Mouse (Mus musculus) liver, embryonic 14.5 days (tissue): Measurements from ENCODE around the gene Elp5. TPM values are rescaled to one million over a fixed set of nuclear protein-coding genes. Genes with fewer than 3 reads are reported as not detected.

Experiments
- ATAC-seq: fragments of 200-750 bp; cut with Nextera tagmentation; 2 replicates; pipeline ENCODE4 v1.8.0; 2017; ENCODE audit warnings: moderate number of reproducible peaks, mild to moderate bottlenecking, moderate library complexity; ENCODE audit not compliant: insufficient read depth
- DNase-seq, 3 experiments: peaks; one replicate each; pipeline ENCODE4 v3.0.0-alpha.2; 2012 to 2013; ENCODE audit warnings: low read depth in 3 of 3, low spot score in 3 of 3
- H3K27ac ChIP-seq: fragments of 300-500 bp; sonication (generic); 2 replicates; pipeline ENCODE4 v1.5.1; 2014; ENCODE audit warnings: moderate library complexity, mild to moderate bottlenecking, control low read depth, inconsistent platforms
- H3K27me3 ChIP-seq: fragments of 300-500 bp; sonication (generic); 2 replicates; pipeline ENCODE4 v1.6.1; 2014; ENCODE audit warnings: mild to moderate bottlenecking, low read length, moderate library complexity; ENCODE audit not compliant: control insufficient read depth, insufficient read depth
- H3K36me3 ChIP-seq: fragments of 300-500 bp; sonication (generic); replicated peaks from 2 replicates; pipeline ENCODE4 v1.6.1; 2014; ENCODE audit warnings: low read depth; ENCODE audit not compliant: control insufficient read depth, insufficient read depth
- H3K4me1 ChIP-seq, 2 experiments: fragments of 200-500 bp in 1 of 2; fragments of 300-500 bp in 1 of 2; sonication (generic) in 1 of 2; replicated peaks; 2 replicates each; pipeline ENCODE4 v1.6.1; 2012 to 2014; ENCODE audit warnings: antibody characterized with exemption in 1 of 2, inconsistent platforms in 1 of 2, low read length in 1 of 2; ENCODE audit not compliant: control insufficient read depth in 2 of 2, insufficient read depth in 2 of 2
- H3K4me2 ChIP-seq: fragments of 300-500 bp; sonication (generic); 2 replicates; pipeline ENCODE4 v1.6.1; 2014; ENCODE audit warnings: low read depth, mild to moderate bottlenecking, control low read depth, moderate library complexity
- H3K4me3 ChIP-seq, 2 experiments: fragments of 200-500 bp in 1 of 2; fragments of 300-500 bp in 1 of 2; sonication (generic) in 1 of 2; 2 replicates each; pipeline ENCODE4 v1.5.1; 2012 to 2014; ENCODE audit warnings: low read depth in 2 of 2, low read length in 2 of 2, mild to moderate bottlenecking in 2 of 2, control low read depth in 1 of 2, inconsistent platforms in 1 of 2, moderate library complexity in 1 of 2; ENCODE audit not compliant: insufficient read depth in 1 of 2
- H3K9ac ChIP-seq: fragments of 300-500 bp; sonication (generic); replicated peaks from 2 replicates; pipeline ENCODE4 v1.6.1; 2014; ENCODE audit warnings: mild to moderate bottlenecking, control low read depth, moderate library complexity
- H3K9me3 ChIP-seq: fragments of 300-500 bp; sonication (generic); 2 replicates; pipeline ENCODE4 v1.6.1; 2016; ENCODE audit warnings: low read length, mixed read lengths; ENCODE audit not compliant: control insufficient read depth
- CTCF ChIP-seq: IDR thresholded peaks from 2 replicates; pipeline ENCODE4 v1.5.1; 2016; ENCODE audit warnings: antibody characterized with exemption, low read depth, control low read depth
- EP300 ChIP-seq: IDR thresholded peaks from 2 replicates; pipeline ENCODE4 v1.6.1; 2016; ENCODE audit warnings: antibody characterized with exemption, low read depth
- WGBS: fragments of 180-500 bp; shearing (Covaris S2); extraction: QIAGEN DNeasy Blood & Tissue Kit; methylation state at CpG from one replicate; pipeline ENCODE4 v1.1.7; 2014; ENCODE audit not compliant: insufficient replicate concordance; 5-methylcytosine and 5-hydroxymethylcytosine counted together
- microRNA counts: library from miRNA; unstranded; fragments of <30 nt; microRNA quantifications from one replicate; lab custom pipeline; 2016
- microRNA-seq: library from miRNA; unstranded; fragments of <30 nt; microRNA quantifications from one replicate; pipeline ENCODE4, GENCODE M21; 2016
- polyA plus RNA-seq, 2 experiments: library from polyadenylated mRNA; depleted of rRNA in 1 of 2; stranded (reverse) in 1 of 2; unstranded in 1 of 2; fragments of >200 nt; fragmentation: Nextera tagmentation in 1 of 2; extraction: Ambion mirVana in 1 of 2; gene quantifications; 2 replicates each; pipeline versions ENCODE4 v1.2.1 to v1.2.3; 2012 to 2014

Elp5 gene
- polyA plus RNA-seq, 2 experiments: 44.0 to 70.2 TPM

- no peaks in the 10 kb centered on the region for H3K27me3 ChIP-seq
- under 1% methylated on average over 17 of the region's 17 CpGs for WGBS
- H3K4me1 ChIP-seq: peaks cover 51 to 55% of the 10 kb centered on the region in 2 experiments
- no peaks in the 10 kb centered on the region for H3K9me3 ChIP-seq
- H3K4me2 ChIP-seq: peak overlapping the region; percentile 100
- peak; percentile 80 to 90 (median 85) for DNase-seq
- ATAC-seq: peak; percentile 37
- TF ChIP-seq CTCF (no peak), EP300 (no peak)
- peak overlapping the region; percentile 81 for H3K9ac ChIP-seq
- peak overlapping the region; percentile 95 for H3K27ac ChIP-seq
- H3K36me3 ChIP-seq: peaks cover 44% of the 10 kb centered on the region
- peak overlapping the region; percentile 99 for H3K4me3 ChIP-seq
Measured at GRCm38 (mm10) chr11:69919661-69920265, 62.6 kb downstream of the Elp5 start.

- H3K4me2 ChIP-seq: peak overlapping the region; percentile 100
- TF ChIP-seq EP300 (no peak), CTCF (no peak)
- peak overlapping the region; percentile 81 for H3K9ac ChIP-seq
- H3K4me3 ChIP-seq: peak overlapping the region; percentile 99
- ATAC-seq: no peak
- DNase-seq: no peak
- peak overlapping the region; percentile 95 for H3K27ac ChIP-seq
- H3K36me3 ChIP-seq: peaks cover 44% of the 10 kb centered on the region
- H3K27me3 ChIP-seq: no peaks in the 10 kb centered on the region
- 43% methylated on average over 9 of the region's 9 CpGs for WGBS
- no peaks in the 10 kb centered on the region for H3K9me3 ChIP-seq
- H3K4me1 ChIP-seq: peaks cover 51 to 56% of the 10 kb centered on the region in 2 experiments
Measured at GRCm38 (mm10) chr11:69919053-69919452, 63.3 kb downstream of the Elp5 start.

MicroRNA genes within 50 kb of the gene (microRNA counts, 519-probe panel; counts per million panel counts)
- microRNA mmu-miR-324-3p (lab: Ali Mortazavi, UCI): 69.9 counts per million
- microRNA mmu-miR-324-5p (lab: Ali Mortazavi, UCI): 5,270 counts per million, percentile 26 among the panel's probes with 10 or more counts

Small RNAs within 50 kb of the gene (microRNA-seq; reads per million reads assigned to microRNA genes)
- gene Gm44349 (not detected), gene Mir324 (2,791 reads per million, percentile 83 among the genes with 10 or more reads in this experiment)

Other genes with a start within 250 kb of the Elp5 start
Only the 30 nearest of the 36 such genes appear.
- 0.44 and 0.58 TPM in 2 replicates for gene Chrnb1, start 186.6 kb downstream of the Elp5 start, polyA plus RNA-seq (2012; rRNA removed)
- gene Chrnb1, start 186.6 kb downstream of the Elp5 start, polyA plus RNA-seq (2014; fragmentation: Nextera tagmentation; extraction: Ambion mirVana): 0.32 and 0.33 TPM in 2 replicates
- gene Fgf11, start 180.7 kb downstream of the Elp5 start, polyA plus RNA-seq (2012; rRNA removed): 0.41 and 0.42 TPM in 2 replicates
- 0.06 and 0.13 TPM in 2 replicates for gene Fgf11, start 180.7 kb downstream of the Elp5 start, polyA plus RNA-seq (2014; fragmentation: Nextera tagmentation; extraction: Ambion mirVana)
- gene Tmem102, start 176.9 kb downstream of the Elp5 start, polyA plus RNA-seq (2012; rRNA removed): 0.25 TPM in 2 replicates
- gene Tmem102, start 176.9 kb downstream of the Elp5 start, polyA plus RNA-seq (2014; fragmentation: Nextera tagmentation; extraction: Ambion mirVana): 0.57 and 0.80 TPM in 2 replicates
- not detected in 2 replicates for gene Gm39566, start 167.2 kb downstream of the Elp5 start, polyA plus RNA-seq (2012; rRNA removed)
- gene Gm39566, start 167.2 kb downstream of the Elp5 start, polyA plus RNA-seq (2014; fragmentation: Nextera tagmentation; extraction: Ambion mirVana): not detected in 2 replicates
- gene Spem2, start 164.1 kb downstream of the Elp5 start, polyA plus RNA-seq (2012; rRNA removed): not detected in 2 replicates
- gene Spem2, start 164.1 kb downstream of the Elp5 start, polyA plus RNA-seq (2014; fragmentation: Nextera tagmentation; extraction: Ambion mirVana): not detected in 2 replicates
- gene Spem1, start 160.3 kb downstream of the Elp5 start, polyA plus RNA-seq (2012; rRNA removed): not detected in 2 replicates
- gene Spem1, start 160.3 kb downstream of the Elp5 start, polyA plus RNA-seq (2014; fragmentation: Nextera tagmentation; extraction: Ambion mirVana): not detected in 2 replicates
- 2.0 and 2.2 TPM in 2 replicates for gene Nlgn2, start 144.7 kb downstream of the Elp5 start, polyA plus RNA-seq (2012; rRNA removed)
- gene Nlgn2, start 144.7 kb downstream of the Elp5 start, polyA plus RNA-seq (2014; fragmentation: Nextera tagmentation; extraction: Ambion mirVana): 0.48 and 0.76 TPM in 2 replicates
- 143 and 197 TPM in 2 replicates for gene Tmem256, start 144.0 kb downstream of the Elp5 start, polyA plus RNA-seq (2012; rRNA removed)
- gene Tmem256, start 144.0 kb downstream of the Elp5 start, polyA plus RNA-seq (2014; fragmentation: Nextera tagmentation; extraction: Ambion mirVana): 384 and 393 TPM in 2 replicates
- 18.0 and 20.0 TPM in 2 replicates for gene Plscr3, start 136.1 kb downstream of the Elp5 start, polyA plus RNA-seq (2012; rRNA removed)
- 22.8 and 25.0 TPM in 2 replicates for gene Plscr3, start 136.1 kb downstream of the Elp5 start, polyA plus RNA-seq (2014; fragmentation: Nextera tagmentation; extraction: Ambion mirVana)
- 1.2 TPM in 2 replicates for gene Tnk1, start 123.8 kb downstream of the Elp5 start, polyA plus RNA-seq (2012; rRNA removed)
- 0.43 and 0.80 TPM in 2 replicates for gene Tnk1, start 123.8 kb downstream of the Elp5 start, polyA plus RNA-seq (2014; fragmentation: Nextera tagmentation; extraction: Ambion mirVana)
- gene Tmem95, start 104.5 kb downstream of the Elp5 start, polyA plus RNA-seq (2012; rRNA removed): not detected in 2 replicates
- not detected in 2 replicates for gene Tmem95, start 104.5 kb downstream of the Elp5 start, polyA plus RNA-seq (2014; fragmentation: Nextera tagmentation; extraction: Ambion mirVana)
- 0.93 TPM in 2 replicates for gene Kctd11, start 101.1 kb downstream of the Elp5 start, polyA plus RNA-seq (2012; rRNA removed)
- 0.53 and 1.00 TPM in 2 replicates for gene Kctd11, start 101.1 kb downstream of the Elp5 start, polyA plus RNA-seq (2014; fragmentation: Nextera tagmentation; extraction: Ambion mirVana)
- gene Acap1, start 87.0 kb downstream of the Elp5 start, polyA plus RNA-seq (2012; rRNA removed): 2.7 and 2.8 TPM in 2 replicates
- 2.9 and 3.3 TPM in 2 replicates for gene Acap1, start 87.0 kb downstream of the Elp5 start, polyA plus RNA-seq (2014; fragmentation: Nextera tagmentation; extraction: Ambion mirVana)
- gene 2810408A11Rik, start 81.5 kb downstream of the Elp5 start, polyA plus RNA-seq (2012; rRNA removed): 0.40 and 0.48 TPM in 2 replicates
- 0.93 and 1.7 TPM in 2 replicates for gene 2810408A11Rik, start 81.5 kb downstream of the Elp5 start, polyA plus RNA-seq (2014; fragmentation: Nextera tagmentation; extraction: Ambion mirVana)
- gene Neurl4, start 81.4 kb downstream of the Elp5 start, polyA plus RNA-seq (2012; rRNA removed): 13.1 and 20.5 TPM in 2 replicates
- gene Neurl4, start 81.4 kb downstream of the Elp5 start, polyA plus RNA-seq (2014; fragmentation: Nextera tagmentation; extraction: Ambion mirVana): 2.5 and 3.4 TPM in 2 replicates
- 79.5 and 93.1 TPM in 2 replicates for gene Gps2, start 68.6 kb downstream of the Elp5 start, polyA plus RNA-seq (2012; rRNA removed)
- 82.7 and 91.2 TPM in 2 replicates for gene Gps2, start 68.6 kb downstream of the Elp5 start, polyA plus RNA-seq (2014; fragmentation: Nextera tagmentation; extraction: Ambion mirVana)
- 652 and 846 TPM in 2 replicates for gene Eif5a, start 60.6 kb downstream of the Elp5 start, polyA plus RNA-seq (2012; rRNA removed)
- gene Eif5a, start 60.6 kb downstream of the Elp5 start, polyA plus RNA-seq (2014; fragmentation: Nextera tagmentation; extraction: Ambion mirVana): 1,316 and 1,415 TPM in 2 replicates
- gene Ybx2, start 46.7 kb downstream of the Elp5 start, polyA plus RNA-seq (2012; rRNA removed): 0.57 and 0.58 TPM in 2 replicates
- 0.23 TPM in 1 of 2 replicates, not detected in the other for gene Ybx2, start 46.7 kb downstream of the Elp5 start, polyA plus RNA-seq (2014; fragmentation: Nextera tagmentation; extraction: Ambion mirVana)
- 17.0 and 17.4 TPM in 2 replicates for gene Slc2a4, start 34.3 kb downstream of the Elp5 start, polyA plus RNA-seq (2012; rRNA removed)
- 12.6 and 14.0 TPM in 2 replicates for gene Slc2a4, start 34.3 kb downstream of the Elp5 start, polyA plus RNA-seq (2014; fragmentation: Nextera tagmentation; extraction: Ambion mirVana)
- 2.0 and 4.0 TPM in 2 replicates for gene Cldn7, start 17.7 kb downstream of the Elp5 start, polyA plus RNA-seq (2012; rRNA removed)
- gene Cldn7, start 17.7 kb downstream of the Elp5 start, polyA plus RNA-seq (2014; fragmentation: Nextera tagmentation; extraction: Ambion mirVana): 2.2 TPM in 2 replicates
- 23.6 and 32.3 TPM in 2 replicates for gene Ctdnep1, start 1.4 kb downstream of the Elp5 start, polyA plus RNA-seq (2012; rRNA removed)
- 9.7 and 10.7 TPM in 2 replicates for gene Ctdnep1, start 1.4 kb downstream of the Elp5 start, polyA plus RNA-seq (2014; fragmentation: Nextera tagmentation; extraction: Ambion mirVana)
- 134 and 140 TPM in 2 replicates for gene Gabarap, start 8.6 kb upstream of the Elp5 start, polyA plus RNA-seq (2012; rRNA removed)
- 296 and 300 TPM in 2 replicates for gene Gabarap, start 8.6 kb upstream of the Elp5 start, polyA plus RNA-seq (2014; fragmentation: Nextera tagmentation; extraction: Ambion mirVana)
- 10.8 and 14.8 TPM in 2 replicates for gene Phf23, start 13.3 kb upstream of the Elp5 start, polyA plus RNA-seq (2012; rRNA removed)
- 11.9 and 12.1 TPM in 2 replicates for gene Phf23, start 13.3 kb upstream of the Elp5 start, polyA plus RNA-seq (2014; fragmentation: Nextera tagmentation; extraction: Ambion mirVana)
- gene Dvl2, start 18.1 kb upstream of the Elp5 start, polyA plus RNA-seq (2012; rRNA removed): 4.2 and 4.6 TPM in 2 replicates
- gene Dvl2, start 18.1 kb upstream of the Elp5 start, polyA plus RNA-seq (2014; fragmentation: Nextera tagmentation; extraction: Ambion mirVana): 3.4 and 4.2 TPM in 2 replicates
- 27.8 and 40.6 TPM in 2 replicates for gene Acadvl, start 32.9 kb upstream of the Elp5 start, polyA plus RNA-seq (2012; rRNA removed)
- 84.1 and 98.1 TPM in 2 replicates for gene Acadvl, start 32.9 kb upstream of the Elp5 start, polyA plus RNA-seq (2014; fragmentation: Nextera tagmentation; extraction: Ambion mirVana)
- gene Dlg4, start 34.4 kb upstream of the Elp5 start, polyA plus RNA-seq (2012; rRNA removed): 1.5 and 1.9 TPM in 2 replicates
- gene Dlg4, start 34.4 kb upstream of the Elp5 start, polyA plus RNA-seq (2014; fragmentation: Nextera tagmentation; extraction: Ambion mirVana): 0.33 and 0.54 TPM in 2 replicates
- gene Asgr1, start 71.6 kb upstream of the Elp5 start, polyA plus RNA-seq (2012; rRNA removed): 1.3 TPM in 2 replicates
- 2.6 and 4.1 TPM in 2 replicates for gene Asgr1, start 71.6 kb upstream of the Elp5 start, polyA plus RNA-seq (2014; fragmentation: Nextera tagmentation; extraction: Ambion mirVana)
- 10.0 and 11.5 TPM in 2 replicates for gene Asgr2, start 110.1 kb upstream of the Elp5 start, polyA plus RNA-seq (2012; rRNA removed)
- gene Asgr2, start 110.1 kb upstream of the Elp5 start, polyA plus RNA-seq (2014; fragmentation: Nextera tagmentation; extraction: Ambion mirVana): 9.0 and 10.6 TPM in 2 replicates
- 1.1 and 1.2 TPM in 2 replicates for gene Mgl2, start 147.8 kb upstream of the Elp5 start, polyA plus RNA-seq (2012; rRNA removed)
- 1.9 and 2.2 TPM in 2 replicates for gene Mgl2, start 147.8 kb upstream of the Elp5 start, polyA plus RNA-seq (2014; fragmentation: Nextera tagmentation; extraction: Ambion mirVana)
- 0.25 and 0.34 TPM in 2 replicates for gene Clec10a, start 173.7 kb upstream of the Elp5 start, polyA plus RNA-seq (2012; rRNA removed)
- gene Clec10a, start 173.7 kb upstream of the Elp5 start, polyA plus RNA-seq (2014; fragmentation: Nextera tagmentation; extraction: Ambion mirVana): 0.16 and 0.76 TPM in 2 replicates